Mouse (Mus musculus) liver, adult 2 months (tissue): ENCODE data around the gene Ak9.

ENCODE experiments used
- CTCF ChIP-seq: fragments of 200-500 bp; IDR thresholded peaks from 2 replicates; pipeline ENCODE4 v1.5.1; 2011; ENCODE audit warnings: low read depth, low read length, control low read depth
- POLR2A ChIP-seq: fragments of 200-500 bp; IDR thresholded peaks from 2 replicates; pipeline ENCODE4 v1.6.1; 2011; ENCODE audit warnings: low read length, control low read depth; ENCODE audit not compliant: insufficient read depth; ENCODE audit errors: extremely low read depth

DNA sequence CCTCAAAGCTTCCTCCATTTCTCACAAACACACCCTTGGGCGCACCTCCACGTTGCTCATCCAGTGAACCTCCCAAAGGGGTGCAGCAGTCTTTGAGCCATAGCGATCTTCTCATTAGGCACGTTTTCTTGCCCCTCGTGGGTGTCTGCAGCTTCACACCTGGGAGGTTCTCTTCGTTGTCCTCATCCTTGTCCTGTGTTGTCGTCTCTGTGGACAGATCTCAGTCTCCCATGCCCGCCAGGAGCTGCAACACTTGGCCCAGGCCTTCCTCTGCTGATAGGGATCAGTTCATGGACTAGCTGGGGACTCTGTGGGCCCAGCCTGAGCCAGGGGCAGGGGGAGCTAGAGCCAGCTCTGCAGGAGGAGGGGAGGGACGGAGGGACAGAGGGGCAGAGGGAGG, 61.3 kb downstream of the Ak9 start:
- no peak for TF ChIP-seq POLR2A
- no peak for TF ChIP-seq CTCF
